In genomic region chr8:88506981-88507380, GRCm38 (mm10) we compare ENCODE assay signal across 14 mouse cellular contexts.
"Had no signal": no experiment of that assay in that cellular context is flagged by ENCODE, and none has a peak within 500 bp of the region (broad histone marks: within the 10 kb centered on the region; RNA-seq: fewer than 3 reads in every experiment).

No protein-coding gene starts in this region.

- H3K36me3 ChIP-seq: limb, embryonic 15.5 days; liver, embryonic 13.5 days; midbrain, embryonic 12.5 days; neural tube, embryonic 13.5 days; stomach, embryonic 15.5 days had no signal

- H3K9ac ChIP-seq: limb, embryonic 15.5 days; liver, embryonic 13.5 days; liver, postnatal 0 days; midbrain, embryonic 12.5 days; neural tube, embryonic 13.5 days; stomach, embryonic 15.5 days had no signal

- H3K4me1 ChIP-seq: limb, embryonic 15.5 days; liver, embryonic 13.5 days; stomach, embryonic 15.5 days had no signal

- DNase-seq: kidney, adult 18-20 months; kidney, postnatal 10 days; liver, embryonic 13.5 days; liver, postnatal 0 days; retina, postnatal 1 day; thymus, adult 2 months; thymus, postnatal 25 days had no signal

- H3K9me3 ChIP-seq: limb, embryonic 15.5 days; liver, embryonic 13.5 days; midbrain, embryonic 12.5 days; neural tube, embryonic 13.5 days; stomach, embryonic 15.5 days had no signal

- ATAC-seq: hindbrain, postnatal 0 days; liver, postnatal 0 days; midbrain, embryonic 16.5 days had no signal

- H3K27ac ChIP-seq: hindbrain, postnatal 0 days; left cerebral cortex, adult 2 months; limb, embryonic 15.5 days; liver, embryonic 13.5 days; midbrain, embryonic 12.5 days; neural tube, embryonic 13.5 days; stomach, embryonic 15.5 days had no signal

- H3K4me2 ChIP-seq: limb, embryonic 15.5 days; liver, embryonic 13.5 days; midbrain, embryonic 12.5 days; neural tube, embryonic 13.5 days; stomach, embryonic 15.5 days had no signal

- H3K4me3 ChIP-seq: left cerebral cortex, adult 2 months; limb, embryonic 15.5 days; liver, embryonic 13.5 days; midbrain, embryonic 12.5 days; neural tube, embryonic 13.5 days; stomach, embryonic 15.5 days had no signal
